Mouse (Mus musculus) intestine, embryonic 15.5 days (tissue): ENCODE measurements around the gene Olfr854. TPM values are rescaled to one million over a fixed set of nuclear protein-coding genes. Genes with fewer than 3 reads are reported as not detected.

Experiments
- ATAC-seq: fragments of 200-750 bp; cut with Nextera tagmentation; 2 replicates; pipeline ENCODE4 v1.8.0; 2017; ENCODE audit warnings: moderate TSS enrichment, moderate library complexity
- H3K27ac ChIP-seq: fragments of 300-500 bp; sonication (generic); 2 replicates; pipeline ENCODE4 v1.5.1; 2015; ENCODE audit warnings: mild to moderate bottlenecking, inconsistent platforms
- H3K27me3 ChIP-seq: fragments of 300-500 bp; sonication (generic); replicated peaks from 2 replicates; pipeline ENCODE4 v1.6.1; 2015; ENCODE audit warnings: inconsistent platforms
- H3K36me3 ChIP-seq: fragments of 300-500 bp; sonication (generic); 2 replicates; pipeline ENCODE4 v1.6.1; 2015; ENCODE audit warnings: inconsistent platforms
- H3K4me1 ChIP-seq: fragments of 300-500 bp; sonication (generic); replicated peaks from 2 replicates; pipeline ENCODE4 v1.6.1; 2015; ENCODE audit warnings: inconsistent platforms
- H3K4me2 ChIP-seq: fragments of 300-500 bp; sonication (generic); replicated peaks from 2 replicates; pipeline ENCODE4 v1.6.1; 2015; ENCODE audit warnings: mild to moderate bottlenecking, inconsistent platforms
- H3K4me3 ChIP-seq: fragments of 300-500 bp; sonication (generic); replicated peaks from 2 replicates; pipeline ENCODE4 v1.5.1; 2015; ENCODE audit warnings: inconsistent platforms
- H3K9ac ChIP-seq: fragments of 300-500 bp; sonication (generic); 2 replicates; pipeline ENCODE4 v1.6.1; 2015; ENCODE audit warnings: inconsistent platforms
- H3K9me3 ChIP-seq: fragments of 300-500 bp; sonication (generic); 2 replicates; pipeline ENCODE4 v1.6.1; 2016; ENCODE audit warnings: inconsistent platforms
- WGBS: fragments of 180-500 bp; shearing (Covaris S2); methylation state at CpG from one replicate; pipeline ENCODE4 v1.1.7; 2015; 5-methylcytosine and 5-hydroxymethylcytosine counted together
- polyA plus RNA-seq: library from polyadenylated mRNA; unstranded; fragments of >200 nt; fragmentation: Nextera tagmentation; extraction: Ambion mirVana; gene quantifications from 2 replicates; pipeline ENCODE4 v1.2.1, GENCODE M21; 2015

Olfr854 gene
- polyA plus RNA-seq, result not detected in 2 replicates

GRCm38 (mm10) chr9:19567282-19567681, at the start of gene Olfr854:
Gene Olfr854 (minus strand): TSS chr9:19567382.
- H3K4me2 ChIP-seq, result no peak within 1 kb of the TSS
- WGBS, result 77% methylated on average over 1 of the region's 1 CpGs
- no peak within 1 kb of the TSS for H3K9ac ChIP-seq
- no peaks in the 10 kb centered on the region for H3K9me3 ChIP-seq
- no peak for ATAC-seq
- H3K36me3 ChIP-seq, result no peaks in the 10 kb centered on the region
- H3K27me3 ChIP-seq, result no peaks in the 10 kb centered on the region
- no peaks in the 10 kb centered on the region for H3K4me1 ChIP-seq
- no peak within 1 kb of the TSS for H3K4me3 ChIP-seq
- H3K27ac ChIP-seq, result no peak within 1 kb of the TSS

- no peaks in the 10 kb centered on the region for H3K4me1 ChIP-seq
- no peak within 1 kb of the TSS for H3K4me2 ChIP-seq
- H3K27ac ChIP-seq, result no peak within 1 kb of the TSS
- H3K9me3 ChIP-seq, result no peaks in the 10 kb centered on the region
- H3K36me3 ChIP-seq, result no peaks in the 10 kb centered on the region
- ATAC-seq, result no peak
- H3K4me3 ChIP-seq, result no peak within 1 kb of the TSS
- H3K27me3 ChIP-seq, result no peaks in the 10 kb centered on the region
- H3K9ac ChIP-seq, result no peak within 1 kb of the TSS
Observed at GRCm38 (mm10) chr9:19582317-19582716, 15.1 kb upstream of the Olfr854 start, which contains the start of gene Olfr855. Gene Olfr855 (plus strand): TSS chr9:19582617.

- 75% methylated on average over 1 of the region's 1 CpGs for WGBS
- Histone ChIP-seq H3K27me3 (no peaks in the 10 kb centered on the region), H3K4me2 (no peak within 1 kb of the TSS), H3K4me3 (no peak within 1 kb of the TSS), H3K4me1 (no peaks in the 10 kb centered on the region), H3K9ac (no peak within 1 kb of the TSS), H3K9me3 (no peaks in the 10 kb centered on the region; the same call in 1 of the 2 replicates), H3K27ac (no peak within 1 kb of the TSS), H3K36me3 (no peaks in the 10 kb centered on the region)
- no peak for ATAC-seq
Observed at GRCm38 (mm10) chr9:19540976-19541375, 26.2 kb downstream of the Olfr854 start, which contains the start of gene Olfr853. Gene Olfr853 (minus strand): TSS chr9:19541076.

Other genes starting within 250 kb of the Olfr854 start
- gene Olfr845, start 230.9 kb downstream of the Olfr854 start, polyA plus RNA-seq, result not detected in 2 replicates
- gene Olfr846, start 203.4 kb downstream of the Olfr854 start, polyA plus RNA-seq, result not detected in 2 replicates
- not detected in 2 replicates for gene Olfr847, start 188.7 kb downstream of the Olfr854 start, polyA plus RNA-seq
- gene Olfr849, start 127.1 kb downstream of the Olfr854 start, polyA plus RNA-seq, result not detected in 2 replicates
- gene Olfr850, start 89.1 kb downstream of the Olfr854 start, polyA plus RNA-seq, result not detected in 2 replicates
- gene Olfr851, start 74.1 kb downstream of the Olfr854 start, polyA plus RNA-seq, result not detected in 2 replicates
- gene Olfr853, start 26.3 kb downstream of the Olfr854 start, polyA plus RNA-seq, result not detected in 2 replicates
- not detected in 2 replicates for gene Olfr855, start 15.2 kb upstream of the Olfr854 start, polyA plus RNA-seq
- gene Zfp317, start 54.7 kb upstream of the Olfr854 start, polyA plus RNA-seq, result 22.4 and 24.0 TPM in 2 replicates
- not detected in 2 replicates for gene Olfr857, start 142.1 kb upstream of the Olfr854 start, polyA plus RNA-seq
- not detected in 2 replicates for gene Olfr58, start 212.9 kb upstream of the Olfr854 start, polyA plus RNA-seq
- gene Olfr859, start 237.5 kb upstream of the Olfr854 start, polyA plus RNA-seq, result not detected in 2 replicates